Mouse (Mus musculus): ENCODE measurements at regions not wholly inside any gene's neighbourhood (a gene's known extent, or its start where the extent isn't known, plus 50 kb on each side); places are given as distances from the start of the nearest gene placed in this dataset.

- Histone ChIP-seq H3K4me1 (ENCODE audit: control insufficient read depth in 1 of 2, insufficient read depth in 2 of 2) (no peaks in the 10 kb centered on the region), H3K9me3 (replicated peaks; ENCODE audit: low read length) (peaks cover 62% of the 10 kb centered on the region), H3K27ac (ENCODE audit: insufficient read depth, low read depth) (no peak overlapping the region), H3K4me2 (ENCODE audit: insufficient read depth, low read depth, poor library complexity, severe bottlenecking) (no peak overlapping the region), H3K36me3 (replicated peaks in 1 of 2; ENCODE audit: control insufficient read depth in 1 of 2, insufficient read depth in 1 of 2, low read length in 1 of 2) (no peaks in the 10 kb centered on the region), H3K4me3 (replicated peaks in 1 of 3; ENCODE audit: low read depth in 2 of 3, low read length in 2 of 3, poor library complexity in 1 of 3) (no peak overlapping the region), H3K27me3 (replicated peaks) (no peaks in the 10 kb centered on the region), H3K79me2 (replicated peaks; ENCODE audit: control insufficient read depth, extremely low read depth, insufficient read depth, poor library complexity, severe bottlenecking) (no peaks in the 10 kb centered on the region), H3K9ac (ENCODE audit: insufficient read depth, low read depth) (no peak overlapping the region)
- dilution Hi-C loops (cut with MboI; ENCODE audit: extremely low pct_ligation_motif_present, extremely low pct_unique_long_range_greater_than_20kb, low sequenced_read_pairs) (no loop called here), in situ Hi-C loops (cut with MboI; ENCODE audit: low pct_ligation_motif_present, low pct_unique_long_range_greater_than_20kb, low sequenced_read_pairs) (no loop called here)
- TF ChIP-seq TBP (conservative IDR thresholded peaks at IDR 0.05; ENCODE audit: low read depth, low read length) (no peak), ZKSCAN1 (IDR thresholded peaks at IDR 0.05; ENCODE audit: borderline replicate concordance, low read depth, low read length) (no peak), IRF4 (IDR thresholded peaks at IDR 0.05; ENCODE audit: low read depth, low read length) (no peak), NRF1 (IDR thresholded peaks at IDR 0.05; ENCODE audit: low read depth, low read length) (no peak), CTCF (conservative IDR thresholded peaks at IDR 0.05 in 1 of 2, IDR thresholded peaks at IDR 0.05 in 1 of 2; ENCODE audit: low read depth in 2 of 2, low read length in 2 of 2) (no peak), MAZ (IDR thresholded peaks at IDR 0.05; ENCODE audit: low read depth, low read length) (no peak), MAFK (IDR thresholded peaks at IDR 0.05; ENCODE audit: insufficient replicate concordance, low read length) (no peak), CHD1 (IDR thresholded peaks at IDR 0.05; ENCODE audit: low read depth, low read length) (no peak), ELF1 (IDR thresholded peaks at IDR 0.05; ENCODE audit: low read depth, low read length) (no peak), ZNF384 (IDR thresholded peaks at IDR 0.05; ENCODE audit: low read depth, low read length) (no peak), JUND (conservative IDR thresholded peaks at IDR 0.05; ENCODE audit: low read depth, low read length) (no peak), BHLHE40 (IDR thresholded peaks at IDR 0.05; ENCODE audit: low read depth, low read length) (no peak), JUN (IDR thresholded peaks at IDR 0.05; ENCODE audit: insufficient read depth, low read depth, low read length) (no peak)
- DNase-seq (ENCODE audit: extremely low read depth) = no peak
These were observed 393.8 kb downstream of the Ice1 start for GRCm38 (mm10) chr13:70243598-70244157.

- Histone ChIP-seq H3K27ac (ENCODE audit: insufficient read depth, low read depth) (no peak overlapping the region), H3K27me3 (replicated peaks) (no peaks in the 10 kb centered on the region), H3K4me2 (ENCODE audit: insufficient read depth, low read depth, poor library complexity, severe bottlenecking) (no peak overlapping the region), H3K36me3 (replicated peaks in 1 of 2; ENCODE audit: control insufficient read depth in 1 of 2, insufficient read depth in 1 of 2, low read length in 1 of 2) (no peaks in the 10 kb centered on the region), H3K4me3 (replicated peaks in 1 of 3; ENCODE audit: low read depth in 2 of 3, low read length in 2 of 3, poor library complexity in 1 of 3) (no peak overlapping the region), H3K4me1 (ENCODE audit: control insufficient read depth in 1 of 2, insufficient read depth in 2 of 2) (no peaks in the 10 kb centered on the region), H3K79me2 (replicated peaks; ENCODE audit: control insufficient read depth, extremely low read depth, insufficient read depth, poor library complexity, severe bottlenecking) (no peaks in the 10 kb centered on the region), H3K9ac (ENCODE audit: insufficient read depth, low read depth) (no peak overlapping the region), H3K9me3 (replicated peaks; ENCODE audit: low read length) (peaks cover 49% of the 10 kb centered on the region)
- DNase-seq (ENCODE audit: extremely low read depth) = no peak
- in situ Hi-C loops (cut with MboI; ENCODE audit: low pct_ligation_motif_present, low pct_unique_long_range_greater_than_20kb, low sequenced_read_pairs) = no loop called here
- dilution Hi-C loops (cut with MboI; ENCODE audit: extremely low pct_ligation_motif_present, extremely low pct_unique_long_range_greater_than_20kb, low sequenced_read_pairs) = no loop called here
- no peak for TF ChIP-seq JUN (IDR thresholded peaks at IDR 0.05; ENCODE audit: insufficient read depth, low read depth, low read length)
- TF ChIP-seq POLR2A (IDR thresholded peaks at IDR 0.05; ENCODE audit: low read depth, low read length) = no peak
- no peak for TF ChIP-seq RCOR1 (conservative IDR thresholded peaks at IDR 0.05; ENCODE audit: low read depth, low read length)
- no peak for TF ChIP-seq SMC3 (IDR thresholded peaks at IDR 0.05; ENCODE audit: low read depth, low read length)
- TF ChIP-seq CTCF (conservative IDR thresholded peaks at IDR 0.05 in 1 of 2, IDR thresholded peaks at IDR 0.05 in 1 of 2; ENCODE audit: low read depth in 2 of 2, low read length in 2 of 2) = no peak
- no peak for TF ChIP-seq MYC (IDR thresholded peaks at IDR 0.05; ENCODE audit: low read depth, low read length)
- no peak for TF ChIP-seq E2F4 (IDR thresholded peaks at IDR 0.05; ENCODE audit: insufficient replicate concordance, low read depth, low read length)
- no peak for TF ChIP-seq MEF2A (IDR thresholded peaks at IDR 0.05; ENCODE audit: borderline replicate concordance, low read depth, low read length)
- no peak for TF ChIP-seq ETS1 (conservative IDR thresholded peaks at IDR 0.05; ENCODE audit: low read depth, low read length)
- no peak for TF ChIP-seq NELFE (IDR thresholded peaks at IDR 0.05; ENCODE audit: low read depth, low read length)
- no peak for TF ChIP-seq HCFC1 (IDR thresholded peaks at IDR 0.05; ENCODE audit: low read depth, low read length)
- no peak for TF ChIP-seq USF2 (conservative IDR thresholded peaks at IDR 0.05; ENCODE audit: low read depth, low read length)
- TF ChIP-seq EP300 (IDR thresholded peaks at IDR 0.05; ENCODE audit: low read length) = no peak
- TF ChIP-seq JUND (conservative IDR thresholded peaks at IDR 0.05; ENCODE audit: low read depth, low read length) = no peak
- no peak for TF ChIP-seq ZMIZ1 (IDR thresholded peaks at IDR 0.05; ENCODE audit: low read depth, low read length)
These were observed 377.4 kb downstream of the Ice1 start for GRCm38 (mm10) chr13:70260003-70260496.
